Mouse (Mus musculus): Measurements from ENCODE around the gene Pi4kb. TPM values are rescaled to one million over a fixed set of nuclear protein-coding genes. Genes with fewer than 3 reads are reported as not detected.
A peak's percentile ranks its signal among the peaks of the same experiment; 100 is the strongest.
"Not testable (repeated sequence)": the region's sequence is repeated elsewhere in the genome, so short reads cannot be mapped to it uniquely, and the experiment has no call there.

The Pi4kb gene
- 25.0 and 28.0 TPM in 2 replicates for polyA plus RNA-seq (2014; fragmentation: Nextera tagmentation; extraction: Ambion mirVana)

GRCm38 (mm10) chr3:94974528-94975422 is at the start of gene Pi4kb:
TSS of gene Pi4kb (plus strand) at chr3:94974731.
- ATAC-seq (ENCODE audit: insufficient number of reproducible peaks, low FRiP score, low TSS enrichment, low read depth) (peak; percentile 93), DNase-seq (ENCODE audit: low spot score) (peak; percentile 93)
- H3K27ac ChIP-seq (replicated peaks; ENCODE audit: low read depth, low read length), result 0 out of 2 replicates have a peak within 1 kb of the TSS, but pooled peaks have one; percentile 57
- H3K4me2 ChIP-seq (ENCODE audit: low read depth, severe bottlenecking), result peak within 1 kb of the TSS; percentile 53
- peak within 1 kb of the TSS; percentile 71 for H3K9ac ChIP-seq (ENCODE audit: low read length)
- WGBS, result under 1% methylated on average over 51 of the region's 57 CpGs
- peak within 1 kb of the TSS; percentile 72 for H3K4me3 ChIP-seq (ENCODE audit: low read depth, low read length)
- no peaks in the 10 kb centered on the region for H3K36me3 ChIP-seq (ENCODE audit: control insufficient read depth, insufficient read depth, low read length)
- no peaks in the 10 kb centered on the region for H3K27me3 ChIP-seq (ENCODE audit: control insufficient read depth, insufficient read depth, low read length)
- no peaks in the 10 kb centered on the region for H3K9me3 ChIP-seq (ENCODE audit: control insufficient read depth, low read length)
- peaks cover 5% of the 10 kb centered on the region; the same call in 1 of the 2 replicates for H3K4me1 ChIP-seq (ENCODE audit: control insufficient read depth, insufficient read depth, low read length)

GRCm38 (mm10) chr3:94926301-94926736 is 48.2 kb upstream of the Pi4kb start:
- H3K27ac ChIP-seq (replicated peaks; ENCODE audit: low read depth, low read length); H3K4me2 ChIP-seq (ENCODE audit: low read depth, severe bottlenecking); H3K4me1 ChIP-seq (ENCODE audit: control insufficient read depth, insufficient read depth, low read length); H3K36me3 ChIP-seq (ENCODE audit: control insufficient read depth, insufficient read depth, low read length); H3K9ac ChIP-seq (ENCODE audit: low read length); H3K4me3 ChIP-seq (ENCODE audit: low read depth, low read length); DNase-seq (ENCODE audit: low spot score); H3K9me3 ChIP-seq (ENCODE audit: control insufficient read depth, low read length); ATAC-seq (ENCODE audit: insufficient number of reproducible peaks, low FRiP score, low TSS enrichment, low read depth); H3K27me3 ChIP-seq (ENCODE audit: control insufficient read depth, insufficient read depth, low read length): not testable (repeated sequence)
- 54% methylated on average over 4 of the region's 4 CpGs for WGBS

GRCm38 (mm10) chr3:94928979-94929378 is 45.6 kb upstream of the Pi4kb start:
- not testable (repeated sequence) for H3K9ac ChIP-seq (ENCODE audit: low read length); H3K27me3 ChIP-seq (ENCODE audit: control insufficient read depth, insufficient read depth, low read length); ATAC-seq (ENCODE audit: insufficient number of reproducible peaks, low FRiP score, low TSS enrichment, low read depth); DNase-seq (ENCODE audit: low spot score); H3K4me2 ChIP-seq (ENCODE audit: low read depth, severe bottlenecking); H3K36me3 ChIP-seq (ENCODE audit: control insufficient read depth, insufficient read depth, low read length); H3K4me3 ChIP-seq (ENCODE audit: low read depth, low read length); H3K4me1 ChIP-seq (ENCODE audit: control insufficient read depth, insufficient read depth, low read length); H3K9me3 ChIP-seq (ENCODE audit: control insufficient read depth, low read length); H3K27ac ChIP-seq (replicated peaks; ENCODE audit: low read depth, low read length)
- WGBS, result 98% methylated on average over 3 of the region's 4 CpGs

- 26% methylated on average over 7 of the region's 7 CpGs for WGBS
- ATAC-seq (ENCODE audit: insufficient number of reproducible peaks, low FRiP score, low TSS enrichment, low read depth), result not testable (repeated sequence)
Measured at GRCm38 (mm10) chr3:94930386-94931266, 43.9 kb upstream of the Pi4kb start.

GRCm38 (mm10) chr3:94931427-94932082 is 43.0 kb upstream of the Pi4kb start:
- H3K4me2 ChIP-seq (ENCODE audit: low read depth, severe bottlenecking); H3K27me3 ChIP-seq (ENCODE audit: control insufficient read depth, insufficient read depth, low read length); H3K27ac ChIP-seq (replicated peaks; ENCODE audit: low read depth, low read length); H3K4me3 ChIP-seq (ENCODE audit: low read depth, low read length); DNase-seq (ENCODE audit: low spot score); H3K9me3 ChIP-seq (ENCODE audit: control insufficient read depth, low read length); H3K4me1 ChIP-seq (ENCODE audit: control insufficient read depth, insufficient read depth, low read length); ATAC-seq (ENCODE audit: insufficient number of reproducible peaks, low FRiP score, low TSS enrichment, low read depth); H3K36me3 ChIP-seq (ENCODE audit: control insufficient read depth, insufficient read depth, low read length); H3K9ac ChIP-seq (ENCODE audit: low read length): not testable (repeated sequence)
- 81% methylated on average over 10 of the region's 10 CpGs for WGBS

More at GRCm38 (mm10) chr3:94930386-94931266, 43.9 kb upstream of the Pi4kb start:
- not testable (repeated sequence) for H3K9ac ChIP-seq (ENCODE audit: low read length); H3K4me2 ChIP-seq (ENCODE audit: low read depth, severe bottlenecking); H3K27me3 ChIP-seq (ENCODE audit: control insufficient read depth, insufficient read depth, low read length); H3K9me3 ChIP-seq (ENCODE audit: control insufficient read depth, low read length); H3K4me3 ChIP-seq (ENCODE audit: low read depth, low read length); DNase-seq (ENCODE audit: low spot score); H3K36me3 ChIP-seq (ENCODE audit: control insufficient read depth, insufficient read depth, low read length); H3K27ac ChIP-seq (replicated peaks; ENCODE audit: low read depth, low read length); H3K4me1 ChIP-seq (ENCODE audit: control insufficient read depth, insufficient read depth, low read length)

GRCm38 (mm10) chr3:94932279-94932678 is 42.3 kb upstream of the Pi4kb start:
- not testable (repeated sequence) for H3K9me3 ChIP-seq (ENCODE audit: control insufficient read depth, low read length); H3K4me3 ChIP-seq (ENCODE audit: low read depth, low read length); H3K4me2 ChIP-seq (ENCODE audit: low read depth, severe bottlenecking); H3K27me3 ChIP-seq (ENCODE audit: control insufficient read depth, insufficient read depth, low read length); DNase-seq (ENCODE audit: low spot score); H3K4me1 ChIP-seq (ENCODE audit: control insufficient read depth, insufficient read depth, low read length); H3K36me3 ChIP-seq (ENCODE audit: control insufficient read depth, insufficient read depth, low read length); H3K9ac ChIP-seq (ENCODE audit: low read length)
- H3K27ac ChIP-seq (replicated peaks; ENCODE audit: low read depth, low read length), result 0 out of 2 replicates have a peak overlapping the region, but pooled peaks have one; percentile 8
- ATAC-seq (ENCODE audit: insufficient number of reproducible peaks, low FRiP score, low TSS enrichment, low read depth), result 0 out of 2 replicates have a peak, but pooled peaks have one; percentile 10
- 58% methylated on average over 2 of the region's 2 CpGs for WGBS

- H3K9me3 ChIP-seq (ENCODE audit: control insufficient read depth, low read length), result no peaks in the 10 kb centered on the region
- no peak within 1 kb of the TSS for H3K9ac ChIP-seq (ENCODE audit: low read length)
- H3K4me1 ChIP-seq (ENCODE audit: control insufficient read depth, insufficient read depth, low read length), result 0 out of 2 replicates have a peak, but pooled peaks cover 3% of the 10 kb centered on the region
- WGBS, result 23% methylated on average over 16 of the region's 16 CpGs
- no peak within 1 kb of the TSS for H3K4me3 ChIP-seq (ENCODE audit: low read depth, low read length)
- DNase-seq (ENCODE audit: low spot score) (peak; percentile 77), ATAC-seq (ENCODE audit: insufficient number of reproducible peaks, low FRiP score, low TSS enrichment, low read depth) (peak; percentile 77)
- peak within 1 kb of the TSS; percentile 38 for H3K4me2 ChIP-seq (ENCODE audit: low read depth, severe bottlenecking)
- no peaks in the 10 kb centered on the region for H3K36me3 ChIP-seq (ENCODE audit: control insufficient read depth, insufficient read depth, low read length)
- no peaks in the 10 kb centered on the region for H3K27me3 ChIP-seq (ENCODE audit: control insufficient read depth, insufficient read depth, low read length)
- 0 out of 2 replicates have a peak within 1 kb of the TSS, but pooled peaks have one; percentile 14 for H3K27ac ChIP-seq (replicated peaks; ENCODE audit: low read depth, low read length)
Measured at GRCm38 (mm10) chr3:94932809-94933564, 41.5 kb upstream of the Pi4kb start, which contains the start of gene Selenbp1. TSS of gene Selenbp1 (plus strand) at chr3:94933056.
